Mouse (Mus musculus) WW6 (cell line): ENCODE measurements at regions not wholly inside any gene's neighbourhood (a gene's known extent, or its start where the extent isn't known, plus 50 kb on each side); places are given as distances from the start of the nearest gene placed in this dataset.
A peak's percentile ranks its signal among the peaks of the same experiment; 100 is the strongest.
"Not testable (repeated sequence)": the region's sequence is repeated elsewhere in the genome, so short reads cannot be mapped to it uniquely, and the experiment has no call there.

Source experiments
- DNase-seq: peaks from one replicate; pipeline ENCODE4 v3.0.0-alpha.2; 2013; ENCODE audit warnings: low read depth, low spot score

GRCm38 (mm10) chr3:40355103-40355502, 176.0 kb upstream of the Intu start:
- no peak for DNase-seq

- no peak for DNase-seq
These were observed 162.7 kb upstream of the Intu start for GRCm38 (mm10) chr3:40368421-40368820.

- DNase-seq = no peak
These were observed 159.7 kb upstream of the Intu start for GRCm38 (mm10) chr3:40371411-40371810.

GRCm38 (mm10) chr3:40376220-40376619, 154.9 kb upstream of the Intu start:
- not testable (repeated sequence) for DNase-seq

GRCm38 (mm10) chr3:40377416-40377815, 153.7 kb upstream of the Intu start:
- DNase-seq = no peak

GRCm38 (mm10) chr3:40379063-40379462, 152.0 kb upstream of the Intu start:
- no peak for DNase-seq

- peak; percentile 47 for DNase-seq
These were observed 139.5 kb upstream of the Intu start for GRCm38 (mm10) chr3:40391631-40392030.

GRCm38 (mm10) chr3:40398184-40398583, 132.9 kb upstream of the Intu start:
- no peak for DNase-seq

GRCm38 (mm10) chr3:40403402-40403801, 127.7 kb upstream of the Intu start:
- DNase-seq = no peak

GRCm38 (mm10) chr3:40405095-40405948, 125.8 kb upstream of the Intu start:
- DNase-seq = no peak

- no peak for DNase-seq
These were observed 125.2 kb upstream of the Intu start for GRCm38 (mm10) chr3:40405949-40406236.

- no peak for DNase-seq
These were observed 122.1 kb upstream of the Intu start for GRCm38 (mm10) chr3:40408921-40409488.

GRCm38 (mm10) chr3:40410749-40411310, 120.3 kb upstream of the Intu start:
- no peak for DNase-seq

GRCm38 (mm10) chr3:40425183-40425844, 105.8 kb upstream of the Intu start:
- not testable (repeated sequence) for DNase-seq

GRCm38 (mm10) chr3:40426070-40426469, 105.0 kb upstream of the Intu start:
- DNase-seq = no peak

- no peak for DNase-seq
These were observed 103.1 kb upstream of the Intu start for GRCm38 (mm10) chr3:40428021-40428420.

GRCm38 (mm10) chr3:40438251-40438650, 92.8 kb upstream of the Intu start:
- no peak for DNase-seq

- no peak for DNase-seq
These were observed 89.7 kb upstream of the Intu start for GRCm38 (mm10) chr3:40441092-40442036.

GRCm38 (mm10) chr3:40443788-40444595, 87.1 kb upstream of the Intu start:
- no peak for DNase-seq

- DNase-seq = no peak
These were observed 78.1 kb upstream of the Intu start for GRCm38 (mm10) chr3:40452958-40453357.

- DNase-seq = no peak
These were observed 77.5 kb upstream of the Intu start for GRCm38 (mm10) chr3:40453552-40453951.
